Mouse (Mus musculus): Measurements from ENCODE around the gene Acot13.

- TF ChIP-seq CTCF (IDR thresholded peaks at IDR 0.05; ENCODE audit: extremely low read depth, insufficient read length, insufficient replicate concordance, low read depth, low read length): no peak
- no peak for TF ChIP-seq POLR2A (IDR thresholded peaks at IDR 0.05; ENCODE audit: low read depth, low read length)
These were observed 52.5 kb downstream of the Acot13 start for GRCm38 (mm10) chr13:24778706-24779380.
